Mouse (Mus musculus) limb, embryonic 12.5 days (tissue): ENCODE results near the gene Eml1. TPM values are rescaled to one million over a fixed set of nuclear protein-coding genes. Genes with fewer than 3 reads are reported as not detected.

Experiments
- ATAC-seq: fragments of 200-750 bp; cut with Nextera tagmentation; 2 replicates; pipeline ENCODE4 v1.8.0; 2017; ENCODE audit warnings: low read depth, moderate TSS enrichment; ENCODE audit not compliant: insufficient number of reproducible peaks, insufficient read depth, low FRiP score, low TSS enrichment
- H3K27ac ChIP-seq: fragments of 300-500 bp; sonication (generic); 2 replicates; pipeline ENCODE4 v1.5.1; 2016; ENCODE audit warnings: mild to moderate bottlenecking, moderate library complexity
- H3K27me3 ChIP-seq: fragments of 300-500 bp; sonication (generic); 2 replicates; pipeline ENCODE4 v1.6.1; 2016; ENCODE audit warnings: mild to moderate bottlenecking, moderate library complexity
- H3K36me3 ChIP-seq: fragments of 300-500 bp; sonication (generic); 2 replicates; pipeline ENCODE4 v1.6.1; 2016; ENCODE audit warnings: mild to moderate bottlenecking, moderate library complexity
- H3K4me1 ChIP-seq: fragments of 300-500 bp; sonication (generic); replicated peaks from 2 replicates; pipeline ENCODE4 v1.6.1; 2016
- H3K4me2 ChIP-seq: fragments of 300-500 bp; sonication (generic); 2 replicates; pipeline ENCODE4 v1.6.1; 2016; ENCODE audit warnings: mild to moderate bottlenecking, moderate library complexity
- H3K4me3 ChIP-seq: fragments of 300-500 bp; sonication (generic); replicated peaks from 2 replicates; pipeline ENCODE4 v1.5.1; 2016; ENCODE audit warnings: mild to moderate bottlenecking
- H3K9ac ChIP-seq: fragments of 300-500 bp; sonication (generic); replicated peaks from 2 replicates; pipeline ENCODE4 v1.6.1; 2016; ENCODE audit warnings: mild to moderate bottlenecking, moderate library complexity
- H3K9me3 ChIP-seq: fragments of 300-500 bp; sonication (generic); 2 replicates; pipeline ENCODE4 v1.6.1; 2016; ENCODE audit warnings: mild to moderate bottlenecking, moderate library complexity
- WGBS: fragments of 180-500 bp; shearing (Covaris S2); methylation state at CpG from one replicate; pipeline ENCODE4 v1.1.7; 2016; 5-methylcytosine and 5-hydroxymethylcytosine counted together
- polyA plus RNA-seq: library from polyadenylated mRNA; unstranded; fragments of >200 nt; fragmentation: Nextera tagmentation; extraction: Ambion mirVana; gene quantifications from 2 replicates; pipeline ENCODE4 v1.2.1, GENCODE M21; 2016

Gene Eml1
- polyA plus RNA-seq, 1 experiment from 2014 or later, result 41.4 TPM

GRCm38 (mm10) chr12:108373611-108374010, 2.9 kb downstream of the Eml1 start:
- peak; percentile 58; the same call in 1 of the 2 replicates for ATAC-seq
- no peak overlapping the region for H3K4me2 ChIP-seq
- H3K9me3 ChIP-seq, result no peaks in the 10 kb centered on the region
- no peak overlapping the region for H3K4me3 ChIP-seq
- H3K27me3 ChIP-seq, result no peaks in the 10 kb centered on the region
- 14% methylated on average over 9 of the region's 9 CpGs for WGBS
- H3K9ac ChIP-seq, result no peak overlapping the region
- H3K27ac ChIP-seq, result peak overlapping the region; percentile 84
- H3K4me1 ChIP-seq, result peaks cover 62% of the 10 kb centered on the region
- no peaks in the 10 kb centered on the region for H3K36me3 ChIP-seq

- no peak for ATAC-seq
- no peaks in the 10 kb centered on the region for H3K9me3 ChIP-seq
- H3K27me3 ChIP-seq, result no peaks in the 10 kb centered on the region
These were observed 3.9 kb downstream of the Eml1 start for GRCm38 (mm10) chr12:108374689-108375088.

GRCm38 (mm10) chr12:108378379-108379133, 7.8 kb downstream of the Eml1 start:
- no peak overlapping the region for H3K4me2 ChIP-seq
- no peak for ATAC-seq
- H3K9ac ChIP-seq, result no peak overlapping the region
- H3K27me3 ChIP-seq, result no peaks in the 10 kb centered on the region
- no peak overlapping the region for H3K27ac ChIP-seq
- no peaks in the 10 kb centered on the region for H3K36me3 ChIP-seq
- no peak overlapping the region for H3K4me3 ChIP-seq
- H3K9me3 ChIP-seq, result no peaks in the 10 kb centered on the region
- 87% methylated on average over 13 of the region's 13 CpGs for WGBS
- peaks cover 25% of the 10 kb centered on the region for H3K4me1 ChIP-seq

More at GRCm38 (mm10) chr12:108374689-108375088, 3.9 kb downstream of the Eml1 start:
- peak overlapping the region; percentile 84; the same call in 1 of the 2 replicates for H3K27ac ChIP-seq
- 75% methylated on average over 8 of the region's 8 CpGs for whole genome bisulfite sequencing
- H3K4me1 ChIP-seq, result peaks cover 61% of the 10 kb centered on the region
- no peaks in the 10 kb centered on the region for H3K36me3 ChIP-seq
- no peak overlapping the region for H3K4me3 ChIP-seq
- peak overlapping the region; percentile 2; the same call in 1 of the 2 replicates for H3K4me2 ChIP-seq
- no peak overlapping the region; the same call in 1 of the 2 replicates for H3K9ac ChIP-seq

GRCm38 (mm10) chr12:108386476-108387232, 15.9 kb downstream of the Eml1 start:
- Histone ChIP-seq H3K9me3 (no peaks in the 10 kb centered on the region), H3K4me2 (no peak overlapping the region), H3K9ac (no peak overlapping the region), H3K27ac (no peak overlapping the region), H3K36me3 (no peaks in the 10 kb centered on the region), H3K4me3 (no peak overlapping the region), H3K4me1 (peaks cover 16% of the 10 kb centered on the region), H3K27me3 (no peaks in the 10 kb centered on the region)
- peak; percentile 44 for ATAC-seq
- WGBS, result 53% methylated on average over 13 of the region's 13 CpGs

- Histone ChIP-seq H3K9me3 (no peaks in the 10 kb centered on the region), H3K27me3 (no peaks in the 10 kb centered on the region), H3K4me2 (no peak overlapping the region), H3K27ac (no peak overlapping the region), H3K9ac (no peak overlapping the region), H3K4me1 (peaks cover 22% of the 10 kb centered on the region), H3K4me3 (no peak overlapping the region), H3K36me3 (no peaks in the 10 kb centered on the region)
- ATAC-seq, result no peak
- 25% methylated on average over 3 of the region's 3 CpGs for WGBS
These were observed 19.0 kb downstream of the Eml1 start for GRCm38 (mm10) chr12:108389718-108390117.

GRCm38 (mm10) chr12:108392254-108393044, 21.7 kb downstream of the Eml1 start:
- no peaks in the 10 kb centered on the region for H3K9me3 ChIP-seq
- H3K9ac ChIP-seq, result no peak overlapping the region
- H3K4me2 ChIP-seq, result no peak overlapping the region
- 69% methylated on average over 12 of the region's 12 CpGs for WGBS
- no peak for ATAC-seq
- no peak overlapping the region for H3K27ac ChIP-seq
- H3K4me3 ChIP-seq, result no peak overlapping the region
- H3K27me3 ChIP-seq, result no peaks in the 10 kb centered on the region
- H3K36me3 ChIP-seq, result no peaks in the 10 kb centered on the region
- H3K4me1 ChIP-seq, result peaks cover 22% of the 10 kb centered on the region

- no peak overlapping the region for H3K4me2 ChIP-seq
- no peak overlapping the region for H3K9ac ChIP-seq
- H3K27me3 ChIP-seq, result no peaks in the 10 kb centered on the region
- 86% methylated on average over 4 of the region's 4 CpGs for WGBS
- no peak overlapping the region for H3K4me3 ChIP-seq
- H3K4me1 ChIP-seq, result peaks cover 20% of the 10 kb centered on the region
- no peaks in the 10 kb centered on the region for H3K36me3 ChIP-seq
- H3K9me3 ChIP-seq, result no peaks in the 10 kb centered on the region
- ATAC-seq, result no peak
- H3K27ac ChIP-seq, result no peak overlapping the region
These were observed 22.3 kb downstream of the Eml1 start for GRCm38 (mm10) chr12:108393082-108393481.

- Histone ChIP-seq H3K27ac (no peak overlapping the region), H3K4me1 (peaks cover 20% of the 10 kb centered on the region), H3K4me3 (no peak overlapping the region), H3K4me2 (no peak overlapping the region), H3K9ac (no peak overlapping the region), H3K9me3 (no peaks in the 10 kb centered on the region), H3K36me3 (no peaks in the 10 kb centered on the region), H3K27me3 (no peaks in the 10 kb centered on the region)
- 76% methylated on average over 4 of the region's 4 CpGs for WGBS
- ATAC-seq, result no peak
These were observed 22.9 kb downstream of the Eml1 start for GRCm38 (mm10) chr12:108393637-108394036.

GRCm38 (mm10) chr12:108394534-108395284, 24.0 kb downstream of the Eml1 start:
- Histone ChIP-seq H3K27ac (no peak overlapping the region), H3K9me3 (no peaks in the 10 kb centered on the region), H3K4me2 (no peak overlapping the region), H3K36me3 (no peaks in the 10 kb centered on the region), H3K27me3 (no peaks in the 10 kb centered on the region), H3K4me1 (peaks cover 20% of the 10 kb centered on the region), H3K4me3 (no peak overlapping the region), H3K9ac (no peak overlapping the region)
- no peak for ATAC-seq
- 88% methylated on average over 17 of the region's 17 CpGs for WGBS

GRCm38 (mm10) chr12:108395285-108395660, 24.5 kb downstream of the Eml1 start:
- 79% methylated on average over 6 of the region's 6 CpGs for WGBS
- H3K27me3 ChIP-seq, result no peaks in the 10 kb centered on the region
- ATAC-seq, result no peak
- peaks cover 20% of the 10 kb centered on the region for H3K4me1 ChIP-seq
- H3K36me3 ChIP-seq, result no peaks in the 10 kb centered on the region
- no peak overlapping the region for H3K4me2 ChIP-seq
- H3K27ac ChIP-seq, result no peak overlapping the region
- no peaks in the 10 kb centered on the region for H3K9me3 ChIP-seq
- H3K9ac ChIP-seq, result no peak overlapping the region
- H3K4me3 ChIP-seq, result no peak overlapping the region
